Mouse (Mus musculus) ES-Bruce4 (cell line): ENCODE data around the gene St3gal3.

Experiments
- CTCF ChIP-seq: IDR thresholded peaks from one replicate; pipeline ENCODE4 v1.8.1; 2011; ENCODE audit warnings: low read depth, low read length
- POLR2A ChIP-seq: IDR thresholded peaks from one replicate; pipeline ENCODE4 v1.8.1; 2011; ENCODE audit warnings: low read length; ENCODE audit not compliant: insufficient read depth

GRCm38 (mm10) chr4:117984993-117985587, 149.6 kb downstream of the St3gal3 start:
- TF ChIP-seq CTCF (no peak), POLR2A (no peak)
